Mouse (Mus musculus) left cerebral cortex, postnatal 4 days (tissue): ENCODE measurements around the gene Rsph3b. TPM values are rescaled to one million over a fixed set of nuclear protein-coding genes. Genes with fewer than 3 reads are reported as not detected.
A peak's percentile ranks its signal among the peaks of the same experiment; 100 is the strongest.

Source experiments
- DNase-seq: peaks from one replicate; pipeline ENCODE4 v3.0.0-alpha.2; 2022
- intact Hi-C: fragments of 180-260 bp; cut with DNase I; formaldehyde crosslinking; loops from one replicate; pipeline ENCODE4 v1.15.1; 2025
- microRNA-seq: library from miRNA; unstranded; fragments of <30 nt; microRNA quantifications from one replicate; pipeline ENCODE4 v1.2.0, GENCODE M21; 2022
- total RNA-seq, 2 experiments: library from RNA; stranded (reverse); gene quantifications; 2 replicates each; pipeline ENCODE4 v1.2.3; 2021

Gene Rsph3b
- total RNA-seq, 2 experiments from 2014 or later, result 31.2 to 32.9 TPM

DNA sequence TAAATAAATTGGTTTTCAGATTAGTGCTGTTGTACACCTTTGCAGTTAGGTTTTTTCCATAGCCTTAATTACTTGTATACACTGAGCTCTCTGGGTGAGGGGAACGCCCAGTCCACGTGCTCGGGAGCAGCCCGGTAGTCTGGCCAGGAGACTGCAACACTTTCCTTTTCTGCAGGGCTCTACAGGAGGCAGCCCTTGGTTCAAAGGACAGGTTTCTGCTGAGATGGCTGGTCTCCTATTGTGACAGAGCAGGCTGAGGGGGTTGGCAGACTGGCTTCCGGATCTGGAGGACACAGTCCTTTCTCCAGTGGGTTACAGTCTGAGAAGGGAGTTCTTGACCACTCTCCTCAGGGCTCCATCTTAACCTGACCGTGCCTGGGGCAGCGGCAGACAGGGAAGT, 80.7 kb downstream of the Rsph3b start:
- DNase-seq, result no peak
- intact Hi-C loops, result no loop called here

DNA sequence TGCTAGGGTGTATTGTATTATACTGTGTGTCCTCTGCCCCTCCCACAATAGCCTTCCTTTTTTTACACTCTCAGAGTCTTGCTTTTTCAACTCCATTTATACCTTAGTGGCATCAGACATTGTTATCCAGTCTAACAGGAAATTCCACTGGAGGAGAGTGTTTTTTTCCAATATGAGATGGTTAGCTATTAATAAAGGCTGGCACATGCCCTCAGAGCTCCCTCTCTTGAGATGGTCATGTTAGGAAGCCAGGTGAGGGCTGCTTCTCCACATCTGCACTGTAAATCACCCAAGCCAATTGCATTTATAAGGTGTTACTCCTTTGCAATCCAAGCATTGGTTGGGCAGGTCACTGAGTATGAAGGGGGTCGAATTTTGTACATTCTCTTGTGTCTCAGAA, 81.9 kb downstream of the Rsph3b start:
- no peak for DNase-seq
- intact Hi-C loops, result no loop called here

DNA sequence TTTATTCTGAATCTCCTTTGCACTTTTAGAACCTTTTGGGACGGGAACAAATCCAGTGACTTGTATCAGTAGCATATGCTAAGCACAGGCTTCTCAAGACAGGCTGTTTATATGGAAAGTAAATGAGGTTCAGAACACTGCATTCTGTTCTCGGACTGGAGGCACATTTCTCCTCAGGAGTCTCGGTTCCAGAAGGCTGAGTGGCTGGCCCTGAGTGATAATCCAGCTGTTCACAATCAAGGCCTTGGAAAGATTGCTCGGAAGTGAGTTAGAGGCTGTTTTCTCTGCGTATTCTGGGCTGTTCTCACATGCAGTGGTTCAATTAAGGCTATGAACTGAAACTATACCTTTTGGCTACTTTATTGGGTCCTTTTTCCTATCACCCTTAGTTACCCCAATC, 82.9 kb downstream of the Rsph3b start:
- DNase-seq, result no peak
- intact Hi-C loops, result no loop called here

DNA sequence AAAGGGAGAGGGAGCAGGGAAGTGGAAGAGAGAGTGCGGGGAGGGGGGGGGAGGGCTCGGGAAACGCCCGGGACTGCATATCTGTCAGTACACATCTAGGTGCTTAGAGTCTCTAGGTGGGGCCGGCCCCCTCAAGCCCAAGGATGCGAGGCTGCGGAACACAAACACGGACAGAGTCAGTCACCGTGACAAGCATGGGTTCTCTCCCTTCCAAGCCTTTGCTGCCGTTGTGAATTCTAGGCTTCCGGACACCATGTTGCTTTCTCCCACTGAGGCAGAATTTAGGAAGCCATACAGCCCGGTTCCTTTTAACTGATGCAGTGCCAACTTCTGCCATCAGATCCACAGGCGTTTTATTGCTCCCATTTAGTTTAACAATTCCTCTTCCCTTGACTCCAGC, 83.6 kb downstream of the Rsph3b start:
- no peak for DNase-seq
- intact Hi-C loops, result no loop called here

DNA sequence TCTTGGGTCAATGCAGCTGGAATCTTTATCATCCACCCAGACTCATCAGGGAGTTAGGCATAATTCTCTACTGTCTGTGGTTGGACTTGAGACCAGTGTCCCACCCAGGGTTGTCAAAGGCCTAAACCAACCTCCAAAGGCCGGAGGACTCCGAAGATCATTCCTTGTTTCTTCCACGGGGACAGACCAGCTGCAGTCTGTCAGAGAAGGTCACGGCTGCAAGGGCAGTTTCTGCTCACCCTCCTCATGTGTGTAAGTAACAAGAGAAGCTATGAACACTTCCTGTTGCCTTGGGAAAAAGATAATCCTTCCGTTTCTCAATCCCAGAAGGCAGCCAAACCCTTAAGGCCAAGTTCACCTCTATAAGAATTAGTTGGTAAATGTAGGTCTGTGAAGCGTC, 85.0 kb downstream of the Rsph3b start:
- intact Hi-C loops, result no loop called here

DNA sequence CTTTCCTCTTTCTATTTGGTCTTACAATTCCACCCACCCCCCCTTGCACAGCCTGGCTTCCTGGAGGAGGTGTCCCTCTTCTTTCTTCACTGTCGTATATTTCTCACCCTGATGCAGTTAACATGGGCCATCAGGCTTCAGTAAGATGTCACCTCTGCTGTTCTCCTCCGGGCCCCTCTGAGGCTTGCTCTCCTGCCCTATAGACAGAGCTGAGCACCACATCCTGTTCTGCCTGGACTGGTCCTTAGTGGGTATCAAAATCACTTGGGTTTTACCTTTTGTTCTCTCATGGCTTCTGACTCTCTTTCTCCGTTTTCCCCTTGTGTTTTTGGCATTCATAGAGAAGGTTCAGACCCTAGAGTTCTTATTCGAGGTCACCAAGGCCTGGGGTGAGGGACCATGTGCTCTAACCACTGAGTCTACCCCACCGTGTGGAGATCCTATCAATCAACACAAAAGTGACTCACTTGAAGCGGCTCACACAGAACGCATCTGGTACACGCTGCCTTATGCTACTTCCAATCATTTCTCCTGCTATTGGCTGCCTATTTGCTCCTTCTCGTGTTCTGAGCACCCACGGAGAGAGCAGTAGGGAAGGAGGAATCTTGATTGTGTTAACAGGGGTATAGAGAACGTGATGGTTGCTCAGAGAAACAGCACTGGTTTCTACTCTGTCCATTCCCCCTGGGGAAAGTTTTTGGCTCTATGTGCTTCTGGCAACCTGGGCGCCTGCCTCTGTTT, 86.3 kb downstream of the Rsph3b start:
- intact Hi-C loops, result no loop called here
- DNase-seq, result no peak

More for the DNA sequence above, 85.0 kb downstream of the Rsph3b start:
- no peak for DNase-seq

DNA sequence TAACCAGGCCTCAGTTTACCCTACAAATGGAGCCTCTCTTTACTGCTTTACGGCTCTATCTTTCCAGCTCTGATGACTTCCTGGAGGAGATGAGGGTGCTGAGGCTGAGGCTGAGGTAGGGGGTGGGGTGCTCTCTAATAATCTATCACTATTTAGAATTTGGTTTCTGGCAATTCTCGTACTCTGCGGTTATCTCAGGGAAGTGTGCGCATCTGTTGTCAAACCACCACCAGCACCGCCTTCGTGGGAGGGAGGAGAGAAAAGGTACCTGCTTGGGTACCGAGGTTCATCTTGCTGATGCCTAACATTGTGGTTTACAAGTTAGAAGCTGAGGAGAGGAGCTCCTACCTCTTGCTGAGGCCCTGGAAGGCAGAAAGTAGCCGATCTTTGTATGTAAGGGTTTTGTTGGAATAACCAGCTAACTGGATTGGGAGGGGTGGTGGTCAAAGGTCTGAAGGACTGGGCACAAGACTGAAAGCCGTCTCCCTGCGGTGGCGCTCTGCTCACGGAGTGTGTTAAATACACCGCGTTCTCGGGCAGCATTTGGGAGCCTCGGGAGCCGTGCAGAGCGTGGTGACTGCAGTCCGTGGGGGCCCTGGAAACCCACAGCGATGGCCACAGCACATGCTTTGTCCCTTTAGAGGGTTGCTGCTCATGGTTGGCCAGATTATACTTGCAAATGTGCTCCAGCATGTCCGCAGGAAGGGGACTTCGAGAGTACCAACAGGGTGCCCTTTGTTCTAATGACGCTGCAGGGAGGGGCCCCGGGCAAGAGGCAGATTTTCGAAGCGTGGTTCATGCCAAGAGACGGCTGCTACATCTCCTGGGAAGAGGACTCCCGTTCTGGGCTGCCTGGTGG, 87.1 kb downstream of the Rsph3b start:
- intact Hi-C loops, result no loop called here
- DNase-seq, result peak; percentile 79

DNA sequence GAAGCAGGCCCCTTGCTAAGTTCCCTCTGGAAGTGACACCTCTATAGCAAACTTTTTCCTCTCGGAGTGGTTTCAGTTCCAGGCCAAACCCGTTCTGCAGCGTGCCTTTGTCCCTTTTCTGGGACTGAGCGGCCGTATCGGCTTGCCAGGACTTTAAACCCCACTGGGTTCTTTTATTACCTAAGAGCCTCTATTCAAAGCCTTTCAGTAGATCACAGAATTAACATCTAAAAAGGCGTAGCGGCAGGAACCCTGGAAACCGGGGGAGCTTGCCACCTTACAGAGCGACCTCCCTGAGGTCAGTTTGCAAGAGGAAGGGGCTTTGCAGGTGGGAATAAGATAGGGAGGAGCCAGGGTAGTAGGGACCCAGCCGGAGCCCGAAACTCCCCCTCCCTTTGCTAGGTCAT, 88.0 kb downstream of the Rsph3b start:
- DNase-seq, result peak; percentile 7
- intact Hi-C loops, result no loop called here

DNA sequence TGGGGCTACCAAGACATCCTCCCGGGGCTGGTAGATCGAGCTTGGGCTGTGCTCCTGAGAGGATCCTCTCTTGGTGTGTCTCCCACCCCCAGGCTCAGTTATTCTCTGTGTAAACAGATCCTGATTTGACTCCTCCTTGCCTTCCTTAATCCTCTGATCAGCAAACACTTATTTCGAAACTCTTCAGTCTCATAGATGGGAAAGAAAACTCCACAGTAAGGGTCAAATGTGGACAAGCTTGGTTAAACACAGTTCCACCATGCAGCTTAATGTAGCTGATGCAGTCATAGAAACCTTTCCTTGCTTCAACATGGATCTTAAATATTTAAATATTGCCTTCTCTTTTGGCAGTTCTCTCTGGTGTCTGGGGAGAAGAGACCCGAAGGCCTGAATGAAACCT, 88.4 kb downstream of the Rsph3b start:
- intact Hi-C loops, result no loop called here
- no peak for DNase-seq

Small RNAs within 50 kb of the gene (microRNA-seq; reads per million reads assigned to microRNA genes)
- not detected for gene Mir692-1

Other genes starting within 250 kb of the Rsph3b start
- 10 to 100 TPM; 17.4 to 19.9 TPM for gene Ezr, start 165.9 kb downstream of the Rsph3b start, total RNA-seq
- gene Tagap1, start 12.5 kb upstream of the Rsph3b start, total RNA-seq, result 10 to 100 TPM; 20.9 to 21.3 TPM
- 10 to 100 TPM; 28.6 to 34.9 TPM for gene Rnaset2b, start 22.0 kb upstream of the Rsph3b start, total RNA-seq
- gene Gm49721, start 30.2 kb upstream of the Rsph3b start, total RNA-seq, result under 1 TPM in 1 of 2 experiments, not detected in 1; 0.32 TPM
- 1 to 10 TPM in 1 of 2 experiments, not detected in 1; 1.1 TPM for gene Gm1604a, start 76.9 kb upstream of the Rsph3b start, total RNA-seq
- gene Rps6ka2, start 221.4 kb upstream of the Rsph3b start, total RNA-seq, result 10 to 100 TPM; 36.7 to 38.5 TPM